Mouse (Mus musculus) MEL (cell line): Measurements from ENCODE around the gene Tnfrsf25. TPM values are rescaled to one million over a fixed set of nuclear protein-coding genes. Genes with fewer than 3 reads are reported as not detected.

Source experiments
- DNase-seq: peaks from one replicate; pipeline ENCODE4 v3.0.0; 2011; ENCODE audit warnings: low read depth, low spot score
- H3K27ac ChIP-seq: 2 replicates; pipeline ENCODE4 v1.5.1; 2012; ENCODE audit warnings: low read depth, mild to moderate bottlenecking, control low read depth, low read length, moderate library complexity; ENCODE audit not compliant: control insufficient read depth
- H3K27me3 ChIP-seq, 2 experiments: fragments of 150-350 bp in 1 of 2; sonication (generic) in 1 of 2; 2 replicates each; pipeline ENCODE4 v1.6.1; 2012; ENCODE audit warnings: low read length in 2 of 2, mild to moderate bottlenecking in 2 of 2, improper control_type of control experiment in 1 of 2, moderate library complexity in 1 of 2; ENCODE audit not compliant: insufficient read depth in 2 of 2, control insufficient read depth in 1 of 2
- H3K36me3 ChIP-seq, 2 experiments: 2 replicates each; pipeline ENCODE4 v1.6.1; 2012 to 2014; ENCODE audit warnings: low read length in 2 of 2, improper control_type of control experiment in 1 of 2, inconsistent platforms in 1 of 2, mild to moderate bottlenecking in 1 of 2; ENCODE audit not compliant: insufficient read depth in 2 of 2, control insufficient read depth in 1 of 2
- H3K4me1 ChIP-seq, 2 experiments: fragments of 150-350 bp in 1 of 2; sonication (generic) in 1 of 2; 2 replicates each; pipeline ENCODE4 v1.6.1; 2012; ENCODE audit warnings: low read length in 2 of 2, improper control_type of control experiment in 1 of 2, mild to moderate bottlenecking in 1 of 2; ENCODE audit not compliant: insufficient read depth in 2 of 2, control insufficient read depth in 1 of 2
- H3K4me3 ChIP-seq, 2 experiments: fragments of 150-350 bp in 1 of 2; sonication (generic) in 1 of 2; 2 replicates each; pipeline ENCODE4 v1.5.1; 2012; ENCODE audit warnings: low read depth in 2 of 2, low read length in 2 of 2, mild to moderate bottlenecking in 2 of 2, moderate library complexity in 2 of 2, control low read depth in 1 of 2, improper control_type of control experiment in 1 of 2; ENCODE audit not compliant: control insufficient read depth in 1 of 2, insufficient read depth in 1 of 2
- H3K79me2 ChIP-seq: 2 replicates; pipeline ENCODE4 v1.6.1; 2012; ENCODE audit warnings: mild to moderate bottlenecking, low read length, moderate library complexity; ENCODE audit not compliant: control insufficient read depth, poor library complexity, insufficient read depth
- H3K9ac ChIP-seq: 2 replicates; pipeline ENCODE4 v1.6.1; 2012; ENCODE audit warnings: low read depth, mild to moderate bottlenecking, control low read depth, low read length, moderate library complexity; ENCODE audit not compliant: control insufficient read depth, poor library complexity, severe bottlenecking
- H3K9me3 ChIP-seq: fragments of 150-350 bp; sonication (generic); replicated peaks from 2 replicates; pipeline ENCODE4 v1.6.1; 2012; ENCODE audit warnings: mild to moderate bottlenecking, low read length, improper control_type of control experiment, moderate library complexity; ENCODE audit not compliant: insufficient read depth
- CTCF ChIP-seq, 3 experiments: IDR thresholded peaks in 2 of 3; conservative IDR thresholded peaks in 1 of 3; 2 replicates each; pipeline ENCODE4 v1.5.1; 2011 to 2012; ENCODE audit warnings: low read length in 3 of 3, low read depth in 2 of 3, mild to moderate bottlenecking in 2 of 3, improper control_type of control experiment in 1 of 3, inconsistent platforms in 1 of 3, mixed read lengths in 1 of 3, moderate library complexity in 1 of 3; ENCODE audit not compliant: control insufficient read depth in 1 of 3, insufficient read depth in 1 of 3, poor library complexity in 1 of 3, severe bottlenecking in 1 of 3
- GABPA ChIP-seq: IDR thresholded peaks from 2 replicates; pipeline ENCODE4 v1.6.1; 2012; ENCODE audit warnings: low read depth, mild to moderate bottlenecking, inconsistent platforms, low read length, improper control_type of control experiment, moderate library complexity
- GATA1 ChIP-seq: IDR thresholded peaks from 2 replicates; pipeline ENCODE4 v1.6.1; 2011; ENCODE audit warnings: low read depth, low read length, improper control_type of control experiment
- JUND ChIP-seq: IDR thresholded peaks from 2 replicates; pipeline ENCODE4 v1.6.1; 2011; ENCODE audit warnings: low read depth, mild to moderate bottlenecking, improper control_type of control experiment, low read length
- MAFK ChIP-seq: IDR thresholded peaks from 2 replicates; pipeline ENCODE4 v1.6.1; 2011; ENCODE audit warnings: low read depth, mild to moderate bottlenecking, low read length, improper control_type of control experiment, borderline replicate concordance
- MAX ChIP-seq: IDR thresholded peaks from 2 replicates; pipeline ENCODE4 v1.6.1; 2011; ENCODE audit warnings: low read length, improper control_type of control experiment
- MYB ChIP-seq: IDR thresholded peaks from 2 replicates; pipeline ENCODE4 v1.6.1; 2011; ENCODE audit warnings: mild to moderate bottlenecking, low read depth, low read length, improper control_type of control experiment
- MYC ChIP-seq: IDR thresholded peaks from 2 replicates; pipeline ENCODE4 v1.6.1; 2011; ENCODE audit warnings: low read depth, mild to moderate bottlenecking, low read length, improper control_type of control experiment, moderate library complexity
- POLR2A ChIP-seq, 2 experiments: IDR thresholded peaks; 2 replicates each; pipeline ENCODE4 v1.6.1; 2011 to 2012; ENCODE audit warnings: low read length in 2 of 2, mild to moderate bottlenecking in 2 of 2, control low read depth in 1 of 2, improper control_type of control experiment in 1 of 2, low read depth in 1 of 2, moderate library complexity in 1 of 2; ENCODE audit not compliant: control insufficient read depth in 1 of 2, insufficient read depth in 1 of 2, poor library complexity in 1 of 2
- POLR2AphosphoS5 ChIP-seq: IDR thresholded peaks from 2 replicates; pipeline ENCODE4 v1.6.1; 2012; ENCODE audit warnings: low read depth, borderline replicate concordance, mild to moderate bottlenecking, inconsistent platforms, low read length, moderate library complexity, mixed read lengths
- RCOR1 ChIP-seq: IDR thresholded peaks from 2 replicates; pipeline ENCODE4 v1.6.1; 2012; ENCODE audit warnings: low read depth, mild to moderate bottlenecking, inconsistent platforms, low read length, improper control_type of control experiment
- SMC3 ChIP-seq: IDR thresholded peaks from 2 replicates; pipeline ENCODE4 v1.6.1; 2011; ENCODE audit warnings: low read depth, low read length, improper control_type of control experiment
- TAL1 ChIP-seq: IDR thresholded peaks from 2 replicates; pipeline ENCODE4 v1.6.1; 2012; ENCODE audit warnings: mild to moderate bottlenecking, inconsistent platforms, low read length, moderate library complexity, mixed read lengths
- TBP ChIP-seq: IDR thresholded peaks from 2 replicates; pipeline ENCODE4 v1.8.0; 2011; ENCODE audit warnings: low read depth, low read length, improper control_type of control experiment
- UBTF ChIP-seq: IDR thresholded peaks from 2 replicates; pipeline ENCODE4 v1.6.1; 2012; ENCODE audit warnings: low read depth, mild to moderate bottlenecking, inconsistent platforms, low read length, improper control_type of control experiment, moderate library complexity, borderline replicate concordance; ENCODE audit not compliant: insufficient read depth
- ZMIZ1 ChIP-seq: IDR thresholded peaks from 2 replicates; pipeline ENCODE4 v1.6.1; 2012; ENCODE audit warnings: low read depth, mild to moderate bottlenecking, inconsistent platforms, low read length, improper control_type of control experiment, moderate library complexity
- polyA plus RNA-seq, 2 experiments: library from polyadenylated mRNA; stranded (reverse) in 1 of 2; unstranded in 1 of 2; fragments of >175 nt in 1 of 2; fragments of >200 nt in 1 of 2; gene quantifications; 2 replicates each; pipeline versions ENCODE4 v1.2.1 to v1.2.4; 2012; ENCODE audit warnings: low replicate concordance in 2 of 2, low read depth in 1 of 2; ENCODE audit not compliant: insufficient read length in 2 of 2, insufficient read depth in 1 of 2, missing spikeins in 1 of 2
- total RNA-seq: library from RNA; depleted of rRNA; stranded (reverse); fragments of 300-350 nt; gene quantifications from 2 replicates; pipeline ENCODE4 v1.2.3, GENCODE M21; 2012

Gene Tnfrsf25
- total and polyA plus RNA-seq, 3 experiments, result 0.97 to 1.1 TPM; not detected in 1

DNA sequence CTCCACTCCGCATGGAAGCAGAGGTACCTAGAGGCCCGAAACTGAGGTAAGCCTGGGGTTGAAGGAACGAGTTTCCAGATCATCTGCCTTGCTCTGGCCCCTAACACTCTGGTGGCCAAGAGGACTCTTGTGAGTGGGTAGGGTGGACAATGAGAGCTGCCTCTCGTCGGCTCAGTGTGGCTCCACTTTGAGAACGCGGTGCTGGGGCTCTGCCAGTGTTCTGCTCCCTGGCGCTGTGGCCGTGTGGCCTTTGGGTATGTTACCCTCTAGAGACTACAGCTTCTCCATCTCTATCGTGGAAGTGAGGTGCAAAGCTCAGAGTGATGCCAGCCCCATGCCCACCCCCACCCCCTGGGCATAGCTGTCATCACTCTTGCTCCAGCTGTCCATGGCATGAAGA is 43.1 kb upstream of the Tnfrsf25 start:
- H3K36me3 ChIP-seq, result no peaks in the 10 kb centered on the region
- no peak overlapping the region for H3K4me3 ChIP-seq
- H3K27me3 ChIP-seq, result no peaks in the 10 kb centered on the region
- no peak overlapping the region for H3K9ac ChIP-seq
- no peaks in the 10 kb centered on the region for H3K9me3 ChIP-seq
- H3K27ac ChIP-seq, result no peak overlapping the region
- no peaks in the 10 kb centered on the region for H3K79me2 ChIP-seq
- no peak for DNase-seq
- no peaks in the 10 kb centered on the region for H3K4me1 ChIP-seq
- no peak for TF ChIP-seq MYB
- no peak for TF ChIP-seq UBTF
- no peak for TF ChIP-seq RCOR1
- TF ChIP-seq TBP, result no peak
- TF ChIP-seq POLR2AphosphoS5, result no peak
- TF ChIP-seq CTCF (IDR thresholded peaks at IDR 0.05 in 2 of 3, conservative IDR thresholded peaks at IDR 0.05 in 1 of 3; ENCODE audit: control insufficient read depth in 1 of 3, insufficient read depth in 1 of 3, low read depth in 2 of 3, low read length in 3 of 3, poor library complexity in 1 of 3, severe bottlenecking in 1 of 3), result no peak
- TF ChIP-seq GABPA, result no peak
- no peak for TF ChIP-seq TAL1
- no peak for TF ChIP-seq MAFK
- no peak for TF ChIP-seq ZMIZ1
- TF ChIP-seq, all 39 proteins: peak for 0

DNA sequence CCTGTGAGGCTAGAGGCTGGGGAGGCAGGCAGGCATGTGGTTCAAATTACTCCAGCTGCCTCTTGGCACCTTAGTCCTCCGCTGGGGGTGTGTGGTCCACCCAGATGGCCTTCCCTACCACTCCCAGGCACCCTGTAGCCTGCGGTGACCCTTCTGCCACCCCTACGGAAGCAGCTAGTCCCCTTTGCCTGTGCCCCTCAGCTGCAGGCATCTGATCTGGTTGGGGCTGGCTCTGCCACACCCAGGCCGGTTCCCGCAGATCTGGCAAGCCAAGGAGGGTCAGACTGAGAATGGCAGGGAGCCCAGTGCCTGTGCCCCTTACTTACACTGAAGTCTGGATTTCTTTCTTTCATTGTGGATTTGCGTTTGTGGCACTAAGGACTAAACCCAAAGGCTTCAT is 42.0 kb upstream of the Tnfrsf25 start:
- Histone ChIP-seq H3K79me2 (no peaks in the 10 kb centered on the region), H3K27ac (no peak overlapping the region), H3K27me3 (no peaks in the 10 kb centered on the region), H3K36me3 (no peaks in the 10 kb centered on the region), H3K9me3 (no peaks in the 10 kb centered on the region), H3K9ac (no peak overlapping the region), H3K4me3 (no peak overlapping the region), H3K4me1 (no peaks in the 10 kb centered on the region)
- no peak for DNase-seq
- no peak for TF ChIP-seq TAL1

- Histone ChIP-seq H3K27ac (no peak overlapping the region), H3K9ac (no peak overlapping the region), H3K27me3 (no peaks in the 10 kb centered on the region), H3K36me3 (no peaks in the 10 kb centered on the region), H3K9me3 (no peaks in the 10 kb centered on the region), H3K4me3 (no peak overlapping the region), H3K79me2 (no peaks in the 10 kb centered on the region), H3K4me1 (no peaks in the 10 kb centered on the region)
- peak; percentile 35 for DNase-seq
- TF ChIP-seq POLR2A (IDR thresholded peaks at IDR 0.05; ENCODE audit: control insufficient read depth in 1 of 2, insufficient read depth in 1 of 2, low read depth in 1 of 2, low read length in 2 of 2, poor library complexity in 1 of 2), result no peak
- TF ChIP-seq JUND, result no peak
- peak; percentile 19 for TF ChIP-seq SMC3
- TF ChIP-seq MAX, result no peak
- TF ChIP-seq CTCF (IDR thresholded peaks at IDR 0.05 in 2 of 3, conservative IDR thresholded peaks at IDR 0.05 in 1 of 3; ENCODE audit: control insufficient read depth in 1 of 3, insufficient read depth in 1 of 3, low read depth in 2 of 3, low read length in 3 of 3, poor library complexity in 1 of 3, severe bottlenecking in 1 of 3), result peak; percentile 17 to 56 (median 40); a peak in 4 of 6 replicates
- no peak for TF ChIP-seq GATA1
- TF ChIP-seq MYC, result no peak
Measured at GRCm38 (mm10) chr4:152074548-152074947, 41.2 kb upstream of the Tnfrsf25 start.
